Mouse (Mus musculus) olfactory bulb, adult 2 months (tissue): Measurements from ENCODE around the gene Obp2b.

Source experiments
- CTCF ChIP-seq: fragments of 200-500 bp; IDR thresholded peaks from 2 replicates; pipeline ENCODE4 v1.5.1; 2012; ENCODE audit warnings: low read depth, mild to moderate bottlenecking, low read length, moderate library complexity; ENCODE audit not compliant: insufficient read depth
- POLR2A ChIP-seq: fragments of 200-500 bp; IDR thresholded peaks from 2 replicates; pipeline ENCODE4 v1.6.1; 2012; ENCODE audit warnings: mild to moderate bottlenecking, low read depth, low read length, moderate library complexity; ENCODE audit not compliant: insufficient read depth

DNA sequence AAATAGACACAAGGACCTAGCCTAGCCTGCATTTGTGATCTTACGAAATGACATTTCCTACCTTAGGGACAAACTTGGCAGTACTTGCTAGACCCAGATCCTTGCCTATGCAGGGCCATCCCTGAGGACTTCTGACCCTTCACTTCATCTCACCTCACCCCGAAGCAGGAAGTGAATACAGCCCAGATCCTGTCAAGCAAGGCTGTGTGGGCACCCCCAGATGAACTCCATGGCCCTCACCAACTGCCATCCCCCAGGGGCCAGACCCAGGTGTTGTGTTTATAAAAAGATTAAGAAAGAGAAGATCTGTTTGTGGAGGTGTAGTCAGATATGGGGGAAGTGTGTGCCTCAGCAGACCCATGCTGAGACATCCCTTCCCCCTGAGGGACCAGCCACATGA, 37.8 kb downstream of the Obp2b start:
- TF ChIP-seq CTCF (no peak), POLR2A (no peak)
